Mouse (Mus musculus): ENCODE measurements around the gene Atg13. TPM values are rescaled to one million over a fixed set of nuclear protein-coding genes. Genes with fewer than 3 reads are reported as not detected.

Gene Atg13
- total RNA-seq, 1 experiment from 2014 or later: 9.3 TPM

DNA sequence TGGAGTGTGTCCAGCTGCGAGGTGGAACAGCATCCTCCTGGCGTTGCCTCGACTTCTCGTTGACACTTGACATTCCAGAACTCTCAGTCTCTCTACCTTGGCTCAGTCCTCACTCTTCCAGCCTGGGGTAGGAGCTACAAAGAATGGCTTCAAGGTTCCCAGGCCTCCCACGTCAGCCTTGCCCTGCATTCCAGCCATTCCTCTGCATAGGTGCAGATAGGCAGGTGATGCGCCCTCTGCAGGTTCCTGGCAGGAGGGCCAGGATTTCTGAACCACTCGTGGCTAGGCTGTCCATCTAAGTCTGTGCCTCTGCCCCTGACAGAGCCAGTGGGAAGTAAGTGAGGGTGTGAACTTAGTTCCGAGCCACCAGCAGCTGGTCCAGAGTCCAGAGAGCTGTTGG lies 53.6 kb downstream of the Atg13 start:
- no peak for ATAC-seq (replicated peaks in 1 of 2; ENCODE audit: insufficient read depth in 1 of 2, low FRiP score in 2 of 2, low TSS enrichment in 1 of 2, low read depth in 1 of 2, poor library complexity in 2 of 2, severe bottlenecking in 2 of 2)

DNA sequence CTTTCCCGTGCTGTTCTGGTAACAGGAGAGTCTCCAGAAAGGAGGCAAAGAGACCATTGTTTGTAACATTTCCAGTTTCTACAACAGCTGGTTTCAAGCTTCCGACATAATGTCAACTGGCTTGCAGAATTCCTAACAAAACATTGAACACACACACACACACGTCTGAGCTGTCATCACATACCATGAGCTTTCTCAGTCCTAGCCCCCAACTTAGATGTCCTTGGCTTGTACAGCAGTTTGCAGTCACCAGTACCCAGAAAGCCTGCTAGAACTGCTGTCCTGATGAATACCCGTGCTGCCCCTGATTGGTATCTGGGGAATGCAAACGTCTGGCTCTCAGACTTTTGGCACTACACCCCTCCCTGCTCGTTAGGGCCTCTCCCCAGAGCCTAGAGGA lies 54.5 kb downstream of the Atg13 start:
- no peak for ATAC-seq (replicated peaks in 1 of 2; ENCODE audit: insufficient read depth in 1 of 2, low FRiP score in 2 of 2, low TSS enrichment in 1 of 2, low read depth in 1 of 2, poor library complexity in 2 of 2, severe bottlenecking in 2 of 2)

DNA sequence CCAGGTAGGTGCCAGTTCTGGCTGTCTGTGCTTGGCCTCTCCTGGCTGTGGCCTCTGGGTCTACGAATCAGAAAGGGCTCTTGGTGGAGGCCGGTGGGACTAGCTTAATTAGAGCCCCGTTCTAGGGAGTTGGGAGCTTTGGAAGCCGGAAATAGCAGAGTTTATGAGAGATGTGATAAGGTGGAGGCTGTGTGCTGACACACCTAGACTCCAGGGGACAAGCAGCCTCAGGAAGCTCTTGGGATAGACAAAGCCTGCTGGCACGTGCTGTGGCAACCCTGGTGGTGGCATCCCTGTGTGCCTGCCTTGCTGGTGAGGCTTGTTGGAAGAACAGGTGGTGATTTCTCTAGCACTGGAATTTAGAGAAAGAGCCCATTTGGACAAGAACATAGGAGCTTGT lies 55.0 kb downstream of the Atg13 start:
- ATAC-seq (replicated peaks in 1 of 2; ENCODE audit: insufficient read depth in 1 of 2, low FRiP score in 2 of 2, low TSS enrichment in 1 of 2, low read depth in 1 of 2, poor library complexity in 2 of 2, severe bottlenecking in 2 of 2): no peak

DNA sequence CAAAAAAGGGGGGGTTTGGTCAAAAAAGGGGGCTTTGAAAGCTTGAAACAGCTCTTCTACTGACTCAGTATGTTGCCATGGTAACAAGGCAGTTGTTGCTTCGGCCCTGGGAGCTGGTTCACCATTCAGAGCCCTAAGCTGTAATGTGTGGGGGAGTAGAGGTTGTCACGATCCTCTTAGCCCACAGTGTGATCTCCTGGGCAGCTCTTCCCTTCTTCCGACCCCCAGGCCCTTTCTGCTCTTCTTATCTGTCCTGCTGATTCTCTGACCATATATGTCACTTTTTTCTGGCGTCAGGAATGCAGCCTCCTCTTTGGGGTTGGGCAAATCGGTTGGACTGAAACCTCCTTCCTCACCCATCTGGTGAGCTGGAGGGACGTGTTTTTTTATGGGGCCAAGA lies 57.5 kb downstream of the Atg13 start:
- no peak for ATAC-seq (replicated peaks in 1 of 2; ENCODE audit: insufficient read depth in 1 of 2, low FRiP score in 2 of 2, low TSS enrichment in 1 of 2, low read depth in 1 of 2, poor library complexity in 2 of 2, severe bottlenecking in 2 of 2)

DNA sequence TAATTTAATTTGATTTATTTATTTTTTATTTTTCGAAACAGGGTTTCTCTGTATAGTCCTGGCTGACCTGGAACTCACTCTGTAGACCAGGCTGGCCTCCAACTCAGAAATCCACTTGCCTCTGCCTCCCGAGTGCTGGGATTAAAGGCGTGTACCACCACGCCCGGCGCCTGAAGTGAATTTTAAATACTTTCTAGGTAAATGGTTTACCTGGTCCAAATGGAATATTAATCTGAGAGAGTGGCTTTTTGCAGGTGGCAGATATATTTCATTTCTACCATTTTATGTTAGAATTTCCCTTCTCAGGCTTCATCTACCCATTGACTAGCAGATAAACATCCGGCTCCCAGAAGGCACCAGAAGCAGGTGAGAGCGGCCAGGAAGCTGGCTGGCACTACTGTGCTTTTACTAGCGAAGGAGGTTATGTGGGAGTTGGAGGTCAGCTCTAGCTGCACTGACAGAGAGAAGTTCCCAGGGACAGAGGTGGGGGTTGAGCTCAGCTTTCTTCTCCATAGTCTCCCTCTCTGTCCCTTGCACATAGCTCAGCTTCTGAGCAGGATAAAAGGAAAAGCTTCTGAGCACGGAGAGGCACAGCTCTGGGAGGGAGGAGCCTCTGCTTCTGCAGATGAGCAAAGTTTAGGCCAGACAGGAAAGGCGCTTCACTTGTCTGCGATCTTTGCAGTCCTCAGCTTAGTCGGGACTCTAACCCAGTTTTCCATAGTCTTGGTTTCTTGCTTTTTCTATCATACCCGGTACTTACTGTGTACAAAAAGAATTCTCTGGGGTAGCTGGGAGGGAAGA lies 58.7 kb downstream of the Atg13 start:
- no peak for ATAC-seq (replicated peaks in 1 of 2; ENCODE audit: insufficient read depth in 1 of 2, low FRiP score in 2 of 2, low TSS enrichment in 1 of 2, low read depth in 1 of 2, poor library complexity in 2 of 2, severe bottlenecking in 2 of 2)

DNA sequence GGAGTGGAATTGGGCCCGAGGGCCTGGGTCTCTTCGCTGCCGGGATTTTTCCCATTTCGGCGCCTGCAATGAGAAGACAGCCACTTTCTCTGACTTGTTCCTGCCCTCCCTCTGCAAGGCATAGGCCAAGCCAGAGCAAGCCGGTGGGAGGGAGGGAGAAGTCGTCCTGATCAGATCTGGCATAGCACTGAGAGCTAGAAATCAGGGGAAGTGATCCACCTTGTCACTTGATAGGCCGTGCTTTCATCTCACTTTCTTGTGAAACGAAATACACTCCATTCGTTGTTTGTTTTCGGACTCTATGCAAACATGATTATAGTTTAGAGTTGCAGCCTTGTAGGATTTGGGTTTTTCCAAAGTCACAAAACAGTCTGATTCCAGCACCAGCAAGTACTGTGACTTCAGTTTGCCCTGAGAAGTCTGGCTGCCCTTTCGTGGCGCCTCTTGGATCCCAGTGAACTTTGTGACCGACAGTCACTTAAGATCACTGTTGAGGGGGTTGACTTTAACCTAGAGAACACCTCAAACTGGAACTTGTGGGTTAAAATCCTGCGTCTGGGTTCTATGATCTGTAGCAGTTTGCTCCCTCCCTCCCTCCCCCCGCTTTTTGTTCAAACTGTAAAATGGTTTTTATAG lies 59.9 kb downstream of the Atg13 start:
- ATAC-seq (replicated peaks in 1 of 2; ENCODE audit: insufficient read depth in 1 of 2, low FRiP score in 2 of 2, low TSS enrichment in 1 of 2, low read depth in 1 of 2, poor library complexity in 2 of 2, severe bottlenecking in 2 of 2): peak; percentile 27 to 40

DNA sequence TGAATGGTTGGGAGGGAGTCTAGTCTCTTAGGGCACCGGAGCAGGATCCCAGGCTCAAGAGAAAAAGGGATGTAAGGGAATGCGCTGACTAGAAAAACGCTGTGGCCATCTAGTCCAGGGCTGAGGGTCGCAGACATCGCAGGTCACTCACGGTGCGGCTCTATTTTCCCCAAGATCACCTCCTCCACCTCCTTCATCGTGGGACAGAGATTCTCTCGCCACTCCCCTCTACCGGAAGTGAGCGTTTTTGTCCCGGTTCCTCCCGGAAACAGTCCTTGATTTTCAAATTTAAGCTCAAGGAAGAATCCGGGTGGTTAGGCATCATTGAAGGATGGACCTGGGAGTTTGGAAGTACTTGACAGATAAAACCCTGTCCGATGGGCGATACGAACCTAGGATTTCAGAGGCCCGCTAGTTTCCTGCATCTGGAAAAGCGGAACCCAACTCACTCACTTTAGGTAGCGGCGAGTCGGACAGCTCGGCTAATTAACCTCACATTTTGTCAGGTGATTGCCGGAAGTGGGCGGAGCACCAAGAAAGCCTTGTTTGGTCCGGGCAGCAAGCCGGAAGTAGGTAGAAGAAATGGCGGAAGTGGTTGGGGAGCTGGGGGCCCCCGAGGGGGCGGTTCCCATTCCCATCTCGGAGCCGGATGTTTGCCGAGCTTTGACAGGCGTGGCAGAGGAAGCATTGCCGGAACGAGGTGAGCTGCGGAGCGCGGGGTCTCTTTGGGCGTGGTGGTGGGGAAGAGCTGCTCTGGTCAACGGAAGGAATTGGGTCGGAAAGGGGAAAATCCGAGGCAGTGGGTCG lies 60.6 kb downstream of the Atg13 start, which contains the start of the genes Zfp408 and Arhgap1:
Zfp408 (minus strand) TSS at position 239 of the 807 bp plus-strand sequence.
Arhgap1 (plus strand) TSS at position 308 of the 807 bp plus-strand sequence.
- peak; percentile 82 to 91 for ATAC-seq (replicated peaks in 1 of 2; ENCODE audit: insufficient read depth in 1 of 2, low FRiP score in 2 of 2, low TSS enrichment in 1 of 2, low read depth in 1 of 2, poor library complexity in 2 of 2, severe bottlenecking in 2 of 2)

DNA sequence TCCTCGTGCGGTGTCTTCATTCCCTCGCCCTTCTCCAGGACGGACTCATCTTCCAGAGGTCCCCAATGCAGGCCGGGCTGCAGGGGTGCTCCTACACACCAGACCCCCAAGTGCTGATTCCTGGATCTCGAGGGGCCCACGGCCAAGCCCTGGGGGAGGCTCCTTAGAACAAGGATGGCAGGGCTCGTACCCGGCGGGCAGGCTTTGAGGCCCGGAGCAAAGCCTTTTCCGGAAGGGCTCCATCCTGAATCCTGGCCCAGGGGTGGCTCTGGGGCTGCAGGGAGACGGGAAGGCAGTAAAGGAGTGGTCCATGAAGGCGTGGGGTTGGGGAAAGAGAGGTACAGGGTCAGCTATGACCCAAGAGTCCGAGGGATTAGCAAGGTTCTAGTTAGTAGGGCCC lies 61.2 kb downstream of the Atg13 start:
- ATAC-seq (replicated peaks in 1 of 2; ENCODE audit: insufficient read depth in 1 of 2, low FRiP score in 2 of 2, low TSS enrichment in 1 of 2, low read depth in 1 of 2, poor library complexity in 2 of 2, severe bottlenecking in 2 of 2): no peak

DNA sequence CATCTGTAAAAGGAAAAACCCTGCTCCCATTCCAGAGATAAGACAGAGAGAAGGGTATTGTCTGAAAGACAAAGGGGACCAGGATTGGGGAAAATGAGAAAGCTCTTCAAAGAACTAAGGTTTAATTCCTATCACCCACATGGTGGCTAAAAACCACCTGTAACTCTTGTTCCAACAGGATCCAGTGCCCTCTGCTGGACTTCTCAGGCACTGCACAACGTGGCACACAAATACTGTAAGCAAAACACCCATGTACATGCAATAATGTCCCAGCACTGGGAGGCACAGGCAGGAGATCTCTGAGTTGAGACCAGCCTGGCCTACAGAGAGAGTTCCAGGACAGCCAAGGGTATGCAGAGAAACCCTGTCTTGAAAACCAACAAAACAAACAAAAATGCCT lies 63.6 kb downstream of the Atg13 start:
- no peak for ATAC-seq (replicated peaks in 1 of 2; ENCODE audit: insufficient read depth in 1 of 2, low FRiP score in 2 of 2, low TSS enrichment in 1 of 2, low read depth in 1 of 2, poor library complexity in 2 of 2, severe bottlenecking in 2 of 2)

DNA sequence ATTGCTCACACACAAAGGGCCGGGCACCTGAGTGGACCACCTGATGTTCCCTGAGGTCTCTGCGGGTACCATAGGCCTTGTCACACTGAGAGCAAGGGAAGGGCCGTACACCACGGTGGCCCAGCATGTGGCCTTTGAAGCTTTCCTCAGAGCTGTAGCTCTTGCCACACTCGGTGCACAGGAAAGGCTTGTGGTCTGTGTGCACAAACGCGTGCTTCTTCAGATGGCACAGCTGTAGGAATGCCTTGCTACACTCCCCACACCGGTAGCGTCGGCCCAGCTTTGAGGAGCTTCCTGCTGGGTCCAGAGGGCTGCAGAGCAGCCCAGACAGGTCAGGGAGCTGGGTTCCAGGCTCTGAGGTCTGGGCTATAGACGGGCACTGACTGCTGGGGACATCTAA lies 64.6 kb downstream of the Atg13 start:
- ATAC-seq (replicated peaks in 1 of 2; ENCODE audit: insufficient read depth in 1 of 2, low FRiP score in 2 of 2, low TSS enrichment in 1 of 2, low read depth in 1 of 2, poor library complexity in 2 of 2, severe bottlenecking in 2 of 2): peak in 1 of 2 experiments; percentile 17; a peak in 1 of 4 replicates

DNA sequence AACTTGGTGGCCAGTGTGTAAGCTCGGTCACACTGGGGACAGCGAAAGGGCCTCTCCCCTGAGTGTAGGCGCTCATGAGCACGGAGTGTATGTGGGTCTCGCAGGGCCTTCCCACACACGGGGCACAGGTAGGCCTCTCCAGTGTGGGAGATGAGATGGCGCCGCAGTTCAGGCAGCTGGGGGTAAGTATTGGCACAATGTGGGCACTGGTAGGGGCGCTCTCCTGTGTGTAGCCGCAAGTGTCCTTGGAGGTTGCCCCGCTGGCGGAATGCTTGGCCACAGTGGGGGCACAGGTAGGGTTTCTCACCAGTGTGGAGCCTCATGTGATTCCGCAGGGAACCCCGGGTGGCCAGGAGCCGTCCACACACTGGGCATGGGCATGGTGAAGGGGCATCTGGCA lies 65.0 kb downstream of the Atg13 start:
- no peak for ATAC-seq (replicated peaks in 1 of 2; ENCODE audit: insufficient read depth in 1 of 2, low FRiP score in 2 of 2, low TSS enrichment in 1 of 2, low read depth in 1 of 2, poor library complexity in 2 of 2, severe bottlenecking in 2 of 2)

DNA sequence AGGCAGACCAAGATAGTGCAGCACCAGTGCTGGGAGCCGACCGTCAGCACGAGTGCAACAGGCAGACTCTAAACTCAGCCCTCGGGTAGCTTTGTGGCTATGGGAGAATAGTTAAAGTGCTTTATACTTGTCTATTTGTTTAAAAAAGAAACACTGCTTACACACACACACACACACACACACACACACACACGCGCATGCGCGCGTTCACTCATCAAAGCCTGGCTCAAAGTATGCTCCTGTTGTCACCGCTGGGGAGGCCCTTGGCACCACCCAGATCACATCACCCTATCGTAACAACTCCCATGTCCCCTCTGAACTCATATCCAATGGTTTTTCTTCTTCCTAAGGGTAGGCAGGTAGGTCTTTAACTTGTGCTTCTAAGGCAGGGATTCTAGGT lies 66.4 kb downstream of the Atg13 start:
- no peak for ATAC-seq (replicated peaks in 1 of 2; ENCODE audit: insufficient read depth in 1 of 2, low FRiP score in 2 of 2, low TSS enrichment in 1 of 2, low read depth in 1 of 2, poor library complexity in 2 of 2, severe bottlenecking in 2 of 2)

DNA sequence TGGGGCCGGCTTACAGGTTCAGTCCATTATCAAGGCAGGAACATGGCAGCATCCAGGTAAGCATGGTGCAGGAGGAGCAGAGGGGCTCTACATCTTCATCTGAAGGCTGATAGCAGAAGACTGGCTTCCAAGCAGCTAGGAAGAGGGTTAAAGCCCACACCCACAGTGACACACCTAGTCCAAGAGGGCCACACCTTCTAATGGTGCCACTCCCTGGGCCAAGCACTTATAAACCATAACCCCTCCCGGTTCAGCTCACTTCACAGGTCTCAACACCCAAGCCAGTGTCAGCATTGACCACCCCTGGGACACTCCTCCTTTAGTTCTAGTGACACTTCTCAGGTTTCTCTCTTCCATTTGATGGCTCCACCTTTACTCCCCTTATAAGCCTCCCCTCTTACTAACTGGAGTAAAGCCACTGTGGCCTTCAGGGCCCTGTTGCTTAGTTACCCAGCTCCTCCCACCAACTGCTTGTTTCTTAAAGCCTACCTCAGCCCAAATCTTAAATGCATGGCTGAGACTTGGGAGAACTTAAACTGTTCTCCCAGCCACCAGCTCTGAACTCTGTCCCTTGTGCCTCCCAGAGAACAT lies 67.5 kb downstream of the Atg13 start:
- ATAC-seq (replicated peaks in 1 of 2; ENCODE audit: insufficient read depth in 1 of 2, low FRiP score in 2 of 2, low TSS enrichment in 1 of 2, low read depth in 1 of 2, poor library complexity in 2 of 2, severe bottlenecking in 2 of 2): no peak

DNA sequence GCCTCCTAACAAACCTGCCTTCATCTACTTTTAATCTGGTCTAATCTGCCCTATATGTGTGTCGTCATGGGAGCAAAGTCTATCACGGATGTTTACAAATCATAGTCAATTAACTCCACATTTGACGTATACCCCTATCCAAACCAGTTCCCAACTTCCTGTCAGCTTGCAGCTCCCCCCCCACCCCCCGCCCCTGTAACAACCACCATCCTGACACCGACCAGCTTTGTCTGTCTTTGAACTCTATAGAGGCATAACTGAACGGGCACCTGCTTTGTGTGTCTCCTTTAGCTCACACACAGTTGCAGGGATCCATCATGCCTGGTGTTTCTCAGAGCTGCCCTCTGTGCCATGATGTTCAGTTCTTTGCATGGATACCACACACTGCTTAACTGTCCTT lies 71.4 kb downstream of the Atg13 start:
- no peak for ATAC-seq (replicated peaks in 1 of 2; ENCODE audit: insufficient read depth in 1 of 2, low FRiP score in 2 of 2, low TSS enrichment in 1 of 2, low read depth in 1 of 2, poor library complexity in 2 of 2, severe bottlenecking in 2 of 2)

DNA sequence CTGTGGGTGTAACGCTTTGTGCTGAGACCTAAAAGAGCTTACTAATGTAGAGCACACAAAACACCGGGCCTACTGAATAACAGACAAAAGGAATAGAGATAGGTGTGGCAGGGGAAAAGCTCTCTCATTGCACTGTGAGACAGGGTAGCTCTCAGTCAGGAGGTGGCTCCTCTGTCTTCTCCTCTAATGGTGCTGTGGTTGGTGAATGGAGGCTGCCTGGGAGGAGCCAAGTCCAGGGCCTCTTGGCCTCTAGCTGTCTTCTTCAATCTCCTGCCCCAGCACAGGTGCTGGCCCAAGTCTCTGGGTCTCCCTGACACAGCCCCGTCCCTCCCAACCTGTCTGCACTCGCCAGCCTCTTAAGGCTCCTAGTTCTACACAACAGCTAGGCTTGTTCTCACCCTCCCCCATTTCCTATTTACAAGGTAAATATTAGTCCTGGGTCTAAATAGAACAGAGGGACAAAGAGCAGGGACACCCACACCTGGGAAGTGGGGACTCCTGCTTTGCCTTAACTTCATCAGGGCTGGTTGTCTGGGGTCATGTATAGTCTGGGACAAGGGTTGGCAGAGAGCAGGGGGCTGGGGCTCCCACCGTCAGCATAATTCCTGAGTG lies 73.5 kb downstream of the Atg13 start:
- 0 out of 4 replicates have a peak, but pooled peaks of 1 of the 2 experiments have one; percentile 17 for ATAC-seq (replicated peaks in 1 of 2; ENCODE audit: insufficient read depth in 1 of 2, low FRiP score in 2 of 2, low TSS enrichment in 1 of 2, low read depth in 1 of 2, poor library complexity in 2 of 2, severe bottlenecking in 2 of 2)

DNA sequence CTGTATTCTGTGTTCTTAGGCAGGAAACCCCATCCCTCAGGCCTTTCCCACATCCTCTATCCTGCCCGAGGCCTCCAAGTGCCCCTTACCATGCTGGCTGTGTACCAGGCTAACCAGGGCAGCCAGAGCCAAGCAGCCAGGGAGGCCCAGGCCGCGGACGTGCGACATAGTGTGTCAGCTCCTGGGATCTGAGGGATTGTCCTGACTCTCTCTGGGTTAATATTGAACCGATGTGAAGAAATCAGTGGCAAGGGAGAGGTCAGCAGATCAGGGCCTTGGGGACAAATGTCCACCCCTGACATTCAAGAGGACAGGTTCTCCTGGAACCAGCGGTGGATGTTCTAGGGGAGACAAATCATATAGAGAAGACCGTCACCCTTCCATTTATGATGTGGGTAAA lies 74.1 kb downstream of the Atg13 start, which contains the start of gene F2:
F2 (minus strand) TSS at position 186 of the 400 bp plus-strand sequence.
- ATAC-seq (replicated peaks in 1 of 2; ENCODE audit: insufficient read depth in 1 of 2, low FRiP score in 2 of 2, low TSS enrichment in 1 of 2, low read depth in 1 of 2, poor library complexity in 2 of 2, severe bottlenecking in 2 of 2): no peak

DNA sequence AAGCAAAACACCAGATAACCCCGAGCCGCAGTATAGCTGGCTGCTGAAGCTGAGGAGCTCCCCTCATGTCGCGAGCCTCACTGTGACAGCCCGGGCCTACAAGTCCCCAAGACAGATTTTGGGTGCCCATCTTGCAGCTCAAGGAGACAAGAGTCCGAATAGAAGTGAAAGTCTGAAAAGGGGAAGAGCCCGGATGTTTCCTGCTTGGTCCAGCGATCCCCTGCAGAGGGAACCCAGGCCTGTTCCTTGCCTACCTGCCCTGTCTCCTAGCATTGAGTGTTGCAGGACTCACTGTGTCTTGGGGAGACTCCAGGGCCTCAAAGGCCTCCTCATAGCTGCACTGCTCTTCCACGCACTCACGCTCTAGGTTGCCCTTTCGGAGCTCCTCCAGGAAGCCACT lies 74.9 kb downstream of the Atg13 start:
- ATAC-seq (replicated peaks in 1 of 2; ENCODE audit: insufficient read depth in 1 of 2, low FRiP score in 2 of 2, low TSS enrichment in 1 of 2, low read depth in 1 of 2, poor library complexity in 2 of 2, severe bottlenecking in 2 of 2): no peak
